Mouse (Mus musculus) erythroblast, embryonic 14.5 days (primary cell): ENCODE data around the gene C1s1. TPM values are rescaled to one million over a fixed set of nuclear protein-coding genes. Genes with fewer than 3 reads are reported as not detected.
"Not testable (repeated sequence)": the region's sequence is repeated elsewhere in the genome, so short reads cannot be mapped to it uniquely, and the experiment has no call there.

Experiments used
- H3K27me3 ChIP-seq: 2 replicates; pipeline ENCODE4 v1.6.1; 2012; ENCODE audit warnings: inconsistent platforms; ENCODE audit not compliant: control insufficient read depth
- H3K36me3 ChIP-seq: 2 replicates; pipeline ENCODE4 v1.6.1; 2012; ENCODE audit warnings: mild to moderate bottlenecking, inconsistent platforms; ENCODE audit not compliant: control insufficient read depth
- H3K4me1 ChIP-seq: 2 replicates; pipeline ENCODE4 v1.6.1; 2012; ENCODE audit warnings: inconsistent platforms; ENCODE audit not compliant: control insufficient read depth
- H3K4me3 ChIP-seq: replicated peaks from 2 replicates; pipeline ENCODE3; 2012; ENCODE audit warnings: moderate library complexity, mild to moderate bottlenecking, inconsistent platforms
- H3K9me3 ChIP-seq: 2 replicates; pipeline ENCODE4 v1.6.1; 2012; ENCODE audit warnings: low read length, inconsistent platforms, mixed read lengths; ENCODE audit not compliant: control insufficient read depth
- GATA1 ChIP-seq: IDR thresholded peaks from 2 replicates; pipeline ENCODE4 v1.6.1; 2012; ENCODE audit warnings: low read length, inconsistent platforms, mixed read lengths
- TAL1 ChIP-seq: IDR thresholded peaks from 3 replicates; pipeline ENCODE4 v1.6.1; 2012; ENCODE audit warnings: low read length, inconsistent platforms, mixed read lengths
- polyA plus RNA-seq: library from polyadenylated mRNA; stranded (reverse); fragments of >175 nt; gene quantifications from 2 replicates; pipeline ENCODE4 v1.2.3, GENCODE M21; 2012

Gene C1s1
- polyA plus RNA-seq, 1 experiment = not detected

- TF ChIP-seq GATA1 = no peak
- no peak for TF ChIP-seq TAL1
- H3K4me3 ChIP-seq = no peak within 1 kb of the TSS
Measured at GRCm38 (mm10) chr6:124512355-124512836, 29.8 kb downstream of the C1s1 start, which contains the start of gene C1ra. TSS of gene C1ra (plus strand) at chr6:124512405.

GRCm38 (mm10) chr6:124511936-124512335, 30.2 kb downstream of the C1s1 start:
- TF ChIP-seq TAL1 (no peak), GATA1 (no peak)
- no peaks in the 10 kb centered on the region for H3K4me1 ChIP-seq
- H3K9me3 ChIP-seq = no peaks in the 10 kb centered on the region
- no peak overlapping the region for H3K4me3 ChIP-seq
- H3K36me3 ChIP-seq = no peaks in the 10 kb centered on the region; the same call in 1 of the 2 replicates
- H3K27me3 ChIP-seq = no peaks in the 10 kb centered on the region

More at GRCm38 (mm10) chr6:124512355-124512836, 29.8 kb downstream of the C1s1 start, which contains the start of gene C1ra:
- Histone ChIP-seq H3K9me3 (no peaks in the 10 kb centered on the region), H3K4me1 (no peaks in the 10 kb centered on the region), H3K36me3 (no peaks in the 10 kb centered on the region; the same call in 1 of the 2 replicates), H3K27me3 (no peaks in the 10 kb centered on the region)

GRCm38 (mm10) chr6:124509192-124509591, 33.0 kb downstream of the C1s1 start:
- H3K4me1 ChIP-seq, H3K4me3 ChIP-seq, H3K36me3 ChIP-seq, H3K27me3 ChIP-seq, H3K9me3 ChIP-seq: not testable (repeated sequence)

- Histone ChIP-seq H3K4me1 (no peaks in the 10 kb centered on the region), H3K27me3 (no peaks in the 10 kb centered on the region), H3K4me3 (no peak overlapping the region), H3K36me3 (no peaks in the 10 kb centered on the region; the same call in 1 of the 2 replicates), H3K9me3 (no peaks in the 10 kb centered on the region)
- TF ChIP-seq TAL1 = no peak
- no peak for TF ChIP-seq GATA1
Measured at GRCm38 (mm10) chr6:124508292-124508691, 33.9 kb downstream of the C1s1 start.

- Histone ChIP-seq H3K4me3 (no peak overlapping the region), H3K36me3 (no peaks in the 10 kb centered on the region; the same call in 1 of the 2 replicates), H3K9me3 (no peaks in the 10 kb centered on the region), H3K27me3 (no peaks in the 10 kb centered on the region), H3K4me1 (no peaks in the 10 kb centered on the region)
- TF ChIP-seq TAL1 = no peak
Measured at GRCm38 (mm10) chr6:124506991-124507390, 35.2 kb downstream of the C1s1 start.

GRCm38 (mm10) chr6:124505028-124505427, 37.1 kb downstream of the C1s1 start:
- no peaks in the 10 kb centered on the region for H3K27me3 ChIP-seq
- TF ChIP-seq GATA1 (no peak), TAL1 (no peak)
- no peak overlapping the region for H3K4me3 ChIP-seq
- H3K9me3 ChIP-seq = no peaks in the 10 kb centered on the region
- no peaks in the 10 kb centered on the region for H3K4me1 ChIP-seq
- H3K36me3 ChIP-seq = no peaks in the 10 kb centered on the region; the same call in 1 of the 2 replicates

GRCm38 (mm10) chr6:124502021-124502420, 40.1 kb downstream of the C1s1 start:
- no peaks in the 10 kb centered on the region for H3K27me3 ChIP-seq
- H3K4me3 ChIP-seq = no peak overlapping the region

GRCm38 (mm10) chr6:124501473-124501872, 40.7 kb downstream of the C1s1 start:
- no peak overlapping the region for H3K4me3 ChIP-seq
- no peaks in the 10 kb centered on the region; the same call in 1 of the 2 replicates for H3K36me3 ChIP-seq
- H3K27me3 ChIP-seq = no peaks in the 10 kb centered on the region
- no peaks in the 10 kb centered on the region for H3K9me3 ChIP-seq
- H3K4me1 ChIP-seq = no peaks in the 10 kb centered on the region
- no peak for TF ChIP-seq GATA1
- no peak for TF ChIP-seq TAL1

More at GRCm38 (mm10) chr6:124502021-124502420, 40.1 kb downstream of the C1s1 start:
- TF ChIP-seq TAL1 (no peak), GATA1 (no peak)
- no peaks in the 10 kb centered on the region; the same call in 1 of the 2 replicates for H3K36me3 ChIP-seq
- no peaks in the 10 kb centered on the region for H3K9me3 ChIP-seq
- no peaks in the 10 kb centered on the region for H3K4me1 ChIP-seq

- Histone ChIP-seq H3K36me3 (no peaks in the 10 kb centered on the region; the same call in 1 of the 2 replicates), H3K4me3 (no peak overlapping the region)
Measured at GRCm38 (mm10) chr6:124499914-124500566, 42.1 kb downstream of the C1s1 start.

GRCm38 (mm10) chr6:124496054-124496453, 46.1 kb downstream of the C1s1 start:
- TF ChIP-seq GATA1 (no peak), TAL1 (no peak)
- H3K4me1 ChIP-seq = peaks cover 18% of the 10 kb centered on the region

More at GRCm38 (mm10) chr6:124499914-124500566, 42.1 kb downstream of the C1s1 start:
- Histone ChIP-seq H3K4me1 (no peaks in the 10 kb centered on the region), H3K27me3 (no peaks in the 10 kb centered on the region), H3K9me3 (no peaks in the 10 kb centered on the region; the same call in 1 of the 2 replicates)
- no peak for TF ChIP-seq GATA1
- no peak for TF ChIP-seq TAL1

More at GRCm38 (mm10) chr6:124496054-124496453, 46.1 kb downstream of the C1s1 start:
- Histone ChIP-seq H3K9me3 (no peaks in the 10 kb centered on the region; the same call in 1 of the 2 replicates), H3K27me3 (no peaks in the 10 kb centered on the region), H3K4me3 (no peak overlapping the region), H3K36me3 (no peaks in the 10 kb centered on the region; the same call in 1 of the 2 replicates)
